Mouse (Mus musculus) ES-Bruce4 (cell line): ENCODE data around the gene Aqp8.

ENCODE experiments used
- CTCF ChIP-seq: IDR thresholded peaks from one replicate; pipeline ENCODE4 v1.8.1; 2011; ENCODE audit warnings: low read depth, low read length
- EP300 ChIP-seq: IDR thresholded peaks from 2 replicates; pipeline ENCODE4 v1.6.1; 2011; ENCODE audit warnings: low read depth, low read length; ENCODE audit not compliant: insufficient read depth
- POLR2A ChIP-seq: IDR thresholded peaks from one replicate; pipeline ENCODE4 v1.8.1; 2011; ENCODE audit warnings: low read length; ENCODE audit not compliant: insufficient read depth

DNA sequence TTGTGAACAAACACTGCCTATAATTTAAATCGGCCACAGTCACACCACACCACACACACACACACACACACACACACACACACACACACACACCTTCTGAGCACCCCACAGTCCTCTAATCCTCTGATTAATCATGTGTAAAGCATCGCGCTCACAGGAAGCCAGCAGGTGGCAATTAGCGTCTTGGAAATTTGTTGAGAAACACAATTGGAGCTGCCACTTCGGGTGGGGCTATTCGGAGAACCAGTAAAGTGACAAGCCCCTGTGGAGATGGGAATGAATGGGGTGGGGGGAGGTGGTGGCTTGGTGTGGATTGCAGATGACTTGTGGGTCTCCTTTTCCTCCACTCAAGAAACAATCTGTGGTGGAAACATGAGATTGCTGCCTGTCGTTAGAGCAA is 45.9 kb downstream of the Aqp8 start:
- TF ChIP-seq EP300 = no peak
- TF ChIP-seq CTCF = no peak
- no peak for TF ChIP-seq POLR2A
